Mouse (Mus musculus) kidney, adult 8-10 months (tissue): Measurements from ENCODE around the gene Ddc.

Experiments
- DNase-seq, 2 experiments: peaks; one replicate each; pipeline ENCODE4 v3.0.0; 2022

Ddc gene

DNA sequence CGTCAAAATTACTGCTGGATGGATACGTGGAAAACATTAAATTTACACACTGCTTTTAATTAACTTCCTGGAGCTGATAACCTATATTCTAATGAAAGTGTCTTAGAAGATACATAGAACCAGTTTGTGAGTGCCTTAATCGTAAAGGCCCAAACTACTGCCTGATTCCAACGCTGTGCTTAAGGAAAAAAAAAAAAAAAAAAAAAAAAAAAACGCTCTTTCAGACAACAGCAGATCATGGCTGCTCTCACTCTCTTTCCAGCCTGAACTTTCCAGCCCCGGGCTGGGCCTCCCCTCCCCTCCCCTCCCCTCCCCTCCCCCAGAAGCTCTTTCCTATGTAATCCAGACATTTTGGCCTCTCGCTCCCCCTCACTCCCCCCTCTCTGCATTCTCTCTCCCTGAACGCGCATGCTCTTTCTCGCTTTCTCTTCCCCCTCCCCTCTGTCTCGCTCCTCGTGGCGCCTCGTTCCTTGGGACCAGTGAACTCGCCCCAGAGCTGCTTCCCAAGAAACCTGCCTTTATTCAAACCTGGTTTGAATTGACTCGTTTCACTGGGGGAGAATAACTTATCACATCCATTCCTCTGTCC lies 76.5 kb downstream of the Ddc start:
- DNase-seq: no peak

DNA sequence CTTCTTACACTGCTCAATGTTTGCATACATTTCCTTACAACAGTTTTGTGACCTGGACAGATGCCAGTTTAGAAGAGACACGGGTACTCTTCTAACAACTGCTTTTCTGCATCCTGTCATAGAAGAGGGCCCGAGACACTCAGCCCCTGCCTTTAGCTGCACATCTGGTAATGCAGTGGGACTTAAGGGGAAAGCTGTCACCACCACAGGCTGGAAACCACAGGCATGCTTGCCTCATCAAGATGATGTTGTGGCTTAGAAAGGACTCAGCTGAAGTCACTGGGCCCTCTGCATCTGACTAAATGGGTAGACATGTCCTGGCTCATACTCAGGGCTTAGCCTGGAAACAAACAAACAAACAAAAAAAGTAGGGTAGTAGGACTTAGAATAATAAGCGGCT lies 77.2 kb downstream of the Ddc start:
- no peak for DNase-seq

GRCm38 (mm10) chr11:11820251-11820650 lies 77.7 kb downstream of the Ddc start:
- peak; percentile 71 to 83 for DNase-seq

DNA sequence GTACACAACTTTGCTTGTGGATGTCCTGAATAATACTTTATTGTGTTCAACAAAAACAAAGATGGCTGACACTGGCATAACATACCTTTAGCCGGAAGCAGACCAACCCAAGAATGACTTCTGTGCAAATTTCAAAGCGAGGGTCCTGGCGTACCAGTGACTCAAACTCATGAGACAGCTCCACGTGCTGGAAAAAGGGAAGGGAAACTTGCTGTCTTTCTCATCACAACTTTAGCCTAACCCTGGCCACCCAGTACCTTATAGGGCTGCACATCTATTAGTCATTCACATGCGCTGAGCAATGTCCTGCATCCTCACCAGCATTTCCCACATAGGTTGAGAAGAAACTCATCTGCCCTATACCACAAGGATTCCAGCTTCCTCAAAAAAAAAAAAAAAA lies 78.7 kb downstream of the Ddc start:
- DNase-seq: no peak

DNA sequence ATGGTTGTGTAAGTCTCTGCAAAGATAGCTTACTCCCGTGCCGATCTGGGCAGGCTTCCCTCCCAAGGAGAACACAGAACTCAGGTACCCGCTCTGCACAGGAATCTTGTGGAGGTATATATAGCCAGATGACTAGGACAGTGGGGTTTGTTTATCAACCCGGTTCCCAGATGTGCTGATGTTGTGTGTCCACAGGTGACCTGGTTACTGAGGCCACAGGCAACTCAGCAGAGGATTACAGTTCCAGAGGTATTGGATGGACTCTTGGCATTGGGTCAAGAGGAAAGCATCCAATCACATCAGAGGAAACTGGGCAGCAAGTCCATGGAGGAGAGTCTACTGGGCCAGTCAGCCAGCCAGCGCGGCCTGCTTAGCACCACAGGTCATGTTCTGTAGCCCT lies 79.1 kb downstream of the Ddc start:
- no peak for DNase-seq

- no peak for DNase-seq
Measured at GRCm38 (mm10) chr11:11815737-11816136, 82.2 kb downstream of the Ddc start.

- DNase-seq: peak; percentile 55 to 76
Measured at GRCm38 (mm10) chr11:11811906-11812480, 86.0 kb downstream of the Ddc start.

DNA sequence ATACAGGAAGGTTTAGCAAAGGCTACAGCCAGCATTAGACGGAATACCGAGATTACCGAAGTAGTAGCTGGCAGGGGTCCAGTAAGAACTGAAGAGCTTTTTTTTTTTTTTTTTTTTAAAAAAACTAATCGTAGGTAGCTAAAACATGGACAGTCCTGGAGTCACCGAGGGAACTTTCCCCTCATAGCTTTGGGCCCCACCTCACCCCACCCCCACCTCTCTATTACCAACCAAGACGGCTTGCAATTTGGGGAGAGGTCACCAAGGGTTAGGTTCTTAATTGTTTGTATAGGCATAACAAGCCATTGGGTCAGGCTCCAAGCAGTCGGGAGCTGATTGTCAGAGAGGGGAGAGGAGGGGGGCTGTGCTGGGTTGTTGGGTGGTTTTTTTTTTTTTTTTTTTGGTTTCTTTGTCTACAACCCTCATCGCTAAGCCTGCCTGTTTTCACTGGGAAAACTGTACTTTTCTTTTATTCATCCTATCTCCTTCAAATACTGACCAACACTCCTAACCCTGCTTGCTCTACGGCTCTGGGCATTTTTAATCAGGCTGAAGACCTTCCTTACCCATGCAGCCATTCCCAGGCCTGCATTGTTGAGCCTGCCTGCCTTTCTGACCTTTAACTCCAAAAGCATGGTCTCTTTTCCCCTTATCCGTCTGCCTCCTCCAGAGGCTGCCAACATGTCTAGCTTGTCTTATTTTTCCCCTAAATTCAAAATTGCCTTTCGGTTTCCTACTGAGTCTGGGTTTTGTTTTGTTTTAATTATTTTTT lies 88.4 kb downstream of the Ddc start:
- DNase-seq: no peak

GRCm38 (mm10) chr11:11808820-11809403 lies 89.0 kb downstream of the Ddc start, which contains the start of gene Fignl1:
TSS of gene Fignl1 (minus strand) at chr11:11808962.
- DNase-seq: peak; percentile 93 to 96

- no peak for DNase-seq
Measured at GRCm38 (mm10) chr11:11808035-11808819, 89.7 kb downstream of the Ddc start.

GRCm38 (mm10) chr11:11805951-11806350 lies 92.0 kb downstream of the Ddc start:
- no peak for DNase-seq

- DNase-seq: no peak
Measured at GRCm38 (mm10) chr11:11804421-11804820, 93.5 kb downstream of the Ddc start.

- DNase-seq: no peak
Measured at GRCm38 (mm10) chr11:11801067-11801466, 96.9 kb downstream of the Ddc start.

- no peak for DNase-seq
Measured at GRCm38 (mm10) chr11:11800304-11800703, 97.6 kb downstream of the Ddc start.

- no peak for DNase-seq
Measured at GRCm38 (mm10) chr11:11798690-11799089, 99.3 kb downstream of the Ddc start.

- no peak for DNase-seq
Measured at GRCm38 (mm10) chr11:11794626-11795025, 103.3 kb downstream of the Ddc start.

- DNase-seq: peak; percentile 77 to 82
Measured at GRCm38 (mm10) chr11:11788521-11788974, 109.4 kb downstream of the Ddc start.

DNA sequence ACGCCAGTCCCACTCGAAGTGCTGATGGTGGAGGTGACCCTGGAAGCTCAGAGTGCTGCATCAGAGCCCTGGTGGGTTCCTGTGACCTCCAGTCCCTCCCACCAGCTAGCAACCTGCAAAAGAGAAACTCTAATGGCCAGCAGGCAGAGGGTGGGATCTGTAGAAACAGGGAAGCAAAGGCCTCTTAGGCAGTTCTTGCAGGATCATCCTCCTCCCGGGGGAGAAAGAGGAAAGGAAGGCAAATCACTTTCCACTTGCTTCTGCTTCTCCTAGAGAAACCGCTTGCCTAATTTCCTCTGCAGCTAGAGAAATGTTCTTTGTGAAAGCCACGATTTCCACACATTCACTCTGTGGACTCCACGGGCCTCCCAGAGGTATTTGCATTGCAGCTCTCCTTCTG lies 112.5 kb downstream of the Ddc start:
- no peak for DNase-seq

GRCm38 (mm10) chr11:11781728-11782127 lies 116.2 kb downstream of the Ddc start:
- no peak for DNase-seq

- DNase-seq: no peak
Measured at GRCm38 (mm10) chr11:11778345-11778744, 119.6 kb downstream of the Ddc start.

DNA sequence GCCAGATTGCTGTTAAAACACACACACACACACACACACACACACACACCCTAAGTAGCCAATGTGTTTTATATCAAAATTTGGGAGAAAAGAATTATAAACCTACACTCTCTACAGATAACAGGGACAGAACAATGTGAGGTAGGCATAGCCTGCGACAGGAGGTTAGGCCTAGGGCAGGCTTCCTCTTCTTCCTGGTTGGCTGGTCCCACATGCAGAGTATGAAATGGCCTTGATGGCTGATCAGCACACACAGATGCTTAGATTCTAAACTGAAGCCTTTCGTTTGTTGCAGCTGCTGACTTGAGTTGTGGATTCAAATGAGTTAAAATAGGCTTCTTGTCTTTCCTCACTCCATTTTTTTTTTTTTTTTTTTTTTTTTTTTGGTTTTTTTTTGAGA lies 120.1 kb downstream of the Ddc start:
- DNase-seq: no peak

GRCm38 (mm10) chr11:11777246-11777645 lies 120.7 kb downstream of the Ddc start:
- no peak for DNase-seq

- DNase-seq: no peak
Measured at GRCm38 (mm10) chr11:11776822-11777174, 121.1 kb downstream of the Ddc start.
